19 mouse cellular contexts compared by ENCODE assay signal in genomic region chr9:14585702-14586101, GRCm38 (mm10). TPM values are rescaled to one million over a fixed set of nuclear protein-coding genes. Genes with fewer than 3 reads are reported as not detected.
DNase-seq lines count a peak whose midpoint lies in the region; ATAC-seq and TF ChIP-seq lines count a peak whose summit lies in the region.
"Had no signal": no experiment of that assay in that cellular context is flagged by ENCODE, and none has a peak within 500 bp of the region (broad histone marks: within the 10 kb centered on the region; RNA-seq: fewer than 3 reads in every experiment).

No protein-coding gene starts in this region.

- TF ChIP-seq POLR2A in embryonic fibroblast, embryonic 13.5 days (IDR thresholded peaks at IDR 0.05; ENCODE audit: low read depth, low read length), result no peak

- no peaks in the 10 kb centered on the region for H3K27me3 ChIP-seq in heart, embryonic 11.5 days (ENCODE audit: control insufficient read depth, insufficient read depth, low read length)
- H3K27me3 ChIP-seq in hindbrain, embryonic 12.5 days, result no peaks in the 10 kb centered on the region
- H3K27me3 ChIP-seq: hindbrain, embryonic 15.5 days; liver, embryonic 12.5 days; neural tube, embryonic 13.5 days had no signal

- no peaks in the 10 kb centered on the region for H3K9me3 ChIP-seq in heart, embryonic 11.5 days (replicated peaks; ENCODE audit: control insufficient read depth, low read length)
- no peaks in the 10 kb centered on the region for H3K9me3 ChIP-seq in hindbrain, embryonic 12.5 days (replicated peaks)
- H3K9me3 ChIP-seq: G1E; hindbrain, embryonic 15.5 days; liver, embryonic 12.5 days; neural tube, embryonic 13.5 days had no signal

- peaks cover 6% of the 10 kb centered on the region for H3K36me3 ChIP-seq in heart, embryonic 11.5 days (ENCODE audit: control insufficient read depth, insufficient read depth, low read length)
- peaks cover 25% of the 10 kb centered on the region for H3K36me3 ChIP-seq in hindbrain, embryonic 12.5 days
- H3K36me3 ChIP-seq: G1E; hindbrain, embryonic 15.5 days had no signal

- 29% methylated on average over 1 of the region's 1 CpGs for WGBS in heart, embryonic 11.5 days (ENCODE audit: insufficient replicate concordance)
- WGBS in hindbrain, embryonic 12.5 days, result 59% methylated on average over 1 of the region's 1 CpGs

- DNase-seq in heart, postnatal 4 days, result no peak
- DNase-seq in 3134 (ENCODE audit: extremely low read depth, insufficient read length, low spot score), result peak; percentile 57
- peak; percentile 45 for DNase-seq in adipocyte (ENCODE audit: low spot score)
- DNase-seq in layer of hippocampus, adult 18-20 months (ENCODE audit: low spot score in 2 of 2), result no peak
- DNase-seq in layer of hippocampus, adult 11-12 months (ENCODE audit: low spot score), result no peak
- DNase-seq: adrenal gland, postnatal 10 days; cerebellum, postnatal 14 days; gastrocnemius, postnatal 10 days; kidney, postnatal 36 days; thymus, adult 2 months had no signal

- no peak overlapping the region for H3K4me2 ChIP-seq in heart, embryonic 11.5 days
- H3K4me2 ChIP-seq in hindbrain, embryonic 12.5 days (replicated peaks), result no peak overlapping the region
- H3K4me2 ChIP-seq: hindbrain, embryonic 15.5 days; liver, embryonic 12.5 days; neural tube, embryonic 13.5 days had no signal

- ATAC-seq in heart, embryonic 11.5 days (replicated peaks; ENCODE audit: insufficient number of reproducible peaks, low FRiP score, low TSS enrichment), result no peak
- no peak for ATAC-seq in hindbrain, embryonic 12.5 days (ENCODE audit: low FRiP score)
- ATAC-seq: liver, embryonic 12.5 days; midbrain, embryonic 16.5 days had no signal

- TF ChIP-seq CTCF in embryonic fibroblast, embryonic 13.5 days (IDR thresholded peaks at IDR 0.05; ENCODE audit: borderline replicate concordance, insufficient read depth, low read length), result no peak

- peaks cover 21% of the 10 kb centered on the region for H3K4me1 ChIP-seq in heart, embryonic 11.5 days (ENCODE audit: control insufficient read depth, insufficient read depth, low read length)
- peaks cover 44% of the 10 kb centered on the region for H3K4me1 ChIP-seq in embryonic fibroblast, embryonic 13.5 days (ENCODE audit: control insufficient read depth, insufficient read depth, low read length)
- peaks cover 11% of the 10 kb centered on the region; the same call in 1 of the 2 replicates for H3K4me1 ChIP-seq in hindbrain, embryonic 12.5 days
- H3K4me1 ChIP-seq: hindbrain, embryonic 15.5 days; liver, embryonic 12.5 days had no signal

- H3K9ac ChIP-seq in heart, embryonic 11.5 days (ENCODE audit: low read depth, low read length), result no peak overlapping the region
- H3K9ac ChIP-seq in hindbrain, embryonic 12.5 days, result no peak overlapping the region
- H3K9ac ChIP-seq: hindbrain, embryonic 15.5 days; liver, embryonic 12.5 days; neural tube, embryonic 13.5 days had no signal

- no peak overlapping the region for H3K4me3 ChIP-seq in heart, embryonic 11.5 days (ENCODE audit: low read depth, low read length)
- H3K4me3 ChIP-seq in embryonic fibroblast, embryonic 13.5 days (ENCODE audit: insufficient read depth, low read length), result no peak overlapping the region
- no peak overlapping the region for H3K4me3 ChIP-seq in hindbrain, embryonic 12.5 days
- H3K4me3 ChIP-seq: hindbrain, embryonic 15.5 days; liver, embryonic 12.5 days; neural tube, embryonic 13.5 days had no signal

- H3K27ac ChIP-seq in heart, embryonic 11.5 days (ENCODE audit: low read depth, low read length), result 0 out of 2 replicates have a peak overlapping the region, but pooled peaks have one; percentile 29
- H3K27ac ChIP-seq in embryonic fibroblast, embryonic 13.5 days (ENCODE audit: insufficient read depth, low read length), result peak overlapping the region; percentile 57
- H3K27ac ChIP-seq in hindbrain, embryonic 12.5 days, result no peak overlapping the region
- H3K27ac ChIP-seq: hindbrain, embryonic 15.5 days; liver, embryonic 12.5 days; macrophage; neural tube, embryonic 13.5 days had no signal

RNA-seq across cellular contexts. Expression of gene Amotl1, which starts 59.2 kb away (rescaled TPM):
- 21.3 and 23.8 TPM in 2 replicates for polyA plus RNA-seq in heart, embryonic 11.5 days (2014; fragmentation: Nextera tagmentation; extraction: Ambion mirVana)
- 10 to 100 TPM; 60.5 TPM for total RNA-seq in heart, postnatal 4 days (2021)
- 61.2 and 63.1 TPM in 2 replicates for polyA plus RNA-seq in embryonic fibroblast, embryonic 13.5 days (2011; ENCODE audit: insufficient read length, low read depth, missing spikeins)
- 10 to 100 TPM; 13.9 to 15.0 TPM for total RNA-seq in layer of hippocampus, adult 18-20 months (2021)
- polyA plus RNA-seq in hindbrain, embryonic 12.5 days (2016; fragmentation: Nextera tagmentation; extraction: Ambion mirVana), result 18.2 and 18.4 TPM in 2 replicates

Comparison
In these comparisons a context has a peak if more than half of its experiments do, and no peak if none do; other contexts are left out.
1. DNase-seq: peak in 3134 (single experiment) and adipocyte (single experiment); none in heart, postnatal 4 days (single experiment), layer of hippocampus, adult 18-20 months (0 of 2) and layer of hippocampus, adult 11-12 months (single experiment).